Mouse (Mus musculus) thymus, postnatal 14 days (tissue): ENCODE data around the gene Ttll3.

Source experiments
- DNase-seq: peaks from one replicate; pipeline ENCODE4 v3.0.0; 2021

The Ttll3 gene

DNA sequence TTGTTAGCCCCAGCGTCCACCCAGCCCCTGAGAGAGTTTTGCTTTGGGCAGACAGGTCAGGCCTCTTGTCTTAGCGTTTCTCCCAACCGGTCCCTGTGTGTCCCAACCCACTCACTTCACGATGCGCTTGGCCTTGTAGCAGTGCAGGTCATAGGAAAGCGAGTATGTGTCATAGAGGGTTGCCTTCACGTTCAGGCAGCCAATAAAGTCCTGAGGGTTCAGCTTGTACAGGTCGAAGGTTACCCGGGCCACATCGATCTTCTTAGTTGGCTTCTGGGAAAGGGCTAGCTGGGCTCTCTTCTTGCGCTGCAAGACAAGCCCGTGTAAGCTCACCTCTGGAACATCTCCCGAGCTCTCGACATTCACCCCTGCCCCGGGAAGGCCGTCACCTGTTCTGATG lies 38.9 kb downstream of the Ttll3 start:
- DNase-seq = no peak

DNA sequence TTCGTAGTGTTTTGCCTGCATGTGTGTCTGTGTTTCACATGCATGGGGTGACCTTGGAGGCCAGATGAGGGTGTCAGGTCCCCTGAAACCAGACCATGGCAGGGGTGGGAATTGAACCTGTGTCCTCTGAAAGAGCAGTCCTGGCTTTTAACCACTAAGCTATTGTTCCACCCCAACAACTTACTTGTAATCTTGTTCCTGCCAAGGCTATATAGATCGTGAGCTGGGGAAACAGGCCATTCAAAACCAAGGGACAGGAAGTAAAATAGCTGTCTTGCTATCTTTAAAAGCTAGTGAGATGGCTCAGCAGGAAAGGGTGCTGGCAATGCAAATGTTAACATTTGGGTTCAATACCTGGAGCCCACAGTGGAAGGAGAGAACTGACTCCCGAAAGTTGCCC lies 40.9 kb downstream of the Ttll3 start:
- no peak for DNase-seq

DNA sequence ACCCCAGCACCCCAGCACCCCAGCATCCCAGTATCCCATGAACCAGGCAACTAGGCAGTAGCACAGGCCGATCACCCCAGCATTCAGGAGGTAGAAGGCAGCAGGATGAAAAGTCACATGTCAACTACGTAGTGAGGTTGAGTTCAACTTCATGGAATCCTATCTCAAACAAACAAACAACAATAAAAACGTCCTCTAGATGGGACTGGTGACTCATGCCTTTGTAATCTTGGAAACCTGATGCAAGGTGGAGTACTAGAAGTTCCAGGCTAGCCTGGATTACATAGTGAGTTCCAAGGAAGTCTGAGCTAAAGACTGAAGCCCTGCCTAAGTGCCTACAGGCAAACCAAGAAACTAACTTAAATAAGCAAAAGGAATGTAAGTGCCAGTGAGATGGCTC lies 41.8 kb downstream of the Ttll3 start:
- no peak for DNase-seq

DNA sequence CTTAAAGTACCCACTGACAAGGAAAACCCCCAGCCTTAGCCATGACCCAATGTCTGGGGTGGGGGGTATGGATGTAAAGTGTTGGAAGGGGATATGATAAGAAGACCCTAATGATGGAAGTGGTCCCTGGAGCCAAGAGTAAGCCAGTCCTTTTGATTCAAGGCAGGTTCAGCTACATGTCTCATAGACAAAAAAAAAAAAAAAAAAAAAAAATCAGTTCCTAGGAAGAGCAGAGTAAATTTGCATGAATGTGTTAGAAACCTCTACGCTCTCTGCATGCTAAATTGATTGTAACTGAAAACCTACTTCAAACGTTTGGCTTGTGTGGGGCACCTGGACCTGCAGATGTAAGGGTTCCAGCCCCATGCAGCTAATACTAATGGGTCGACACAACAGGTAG lies 42.7 kb downstream of the Ttll3 start:
- no peak for DNase-seq

DNA sequence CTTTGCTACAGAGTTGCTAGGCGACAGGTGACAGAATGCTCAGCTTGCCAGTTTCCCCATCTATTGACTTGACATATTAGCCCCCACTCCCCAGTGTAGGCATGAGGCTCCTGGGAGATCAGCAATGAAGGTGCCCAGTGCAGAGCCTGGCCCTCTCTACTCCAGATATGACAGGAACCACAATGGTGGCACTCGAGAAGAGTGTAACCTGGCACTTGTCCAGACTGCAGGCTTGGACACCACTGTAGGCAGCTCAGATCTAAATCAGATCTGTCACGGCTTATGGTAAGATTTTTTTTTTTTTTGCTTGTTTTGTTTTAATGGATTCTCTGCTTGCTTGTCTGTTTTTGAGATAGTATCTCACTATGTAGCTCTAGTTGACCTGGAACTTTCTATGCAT lies 44.6 kb downstream of the Ttll3 start:
- DNase-seq = no peak

DNA sequence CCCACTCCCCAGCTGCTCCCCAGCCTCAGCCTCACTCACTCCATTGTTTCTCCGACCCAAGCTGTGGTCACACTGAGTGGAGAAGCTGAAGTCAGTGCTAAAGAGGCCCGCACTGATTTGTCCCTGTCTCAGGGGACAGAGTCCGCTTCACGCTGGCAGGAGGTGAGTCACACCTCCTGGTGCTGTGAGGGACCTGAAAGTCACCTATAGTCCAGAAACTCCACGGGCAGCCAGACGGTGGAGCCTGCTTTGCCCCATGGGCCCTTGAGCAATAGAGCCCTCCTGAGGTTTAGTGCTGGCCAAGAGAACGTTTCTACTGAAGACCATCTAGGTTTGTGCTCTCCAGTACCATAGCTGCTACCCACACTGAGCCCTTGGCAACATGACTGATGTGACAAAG lies 45.6 kb downstream of the Ttll3 start:
- DNase-seq = no peak

DNA sequence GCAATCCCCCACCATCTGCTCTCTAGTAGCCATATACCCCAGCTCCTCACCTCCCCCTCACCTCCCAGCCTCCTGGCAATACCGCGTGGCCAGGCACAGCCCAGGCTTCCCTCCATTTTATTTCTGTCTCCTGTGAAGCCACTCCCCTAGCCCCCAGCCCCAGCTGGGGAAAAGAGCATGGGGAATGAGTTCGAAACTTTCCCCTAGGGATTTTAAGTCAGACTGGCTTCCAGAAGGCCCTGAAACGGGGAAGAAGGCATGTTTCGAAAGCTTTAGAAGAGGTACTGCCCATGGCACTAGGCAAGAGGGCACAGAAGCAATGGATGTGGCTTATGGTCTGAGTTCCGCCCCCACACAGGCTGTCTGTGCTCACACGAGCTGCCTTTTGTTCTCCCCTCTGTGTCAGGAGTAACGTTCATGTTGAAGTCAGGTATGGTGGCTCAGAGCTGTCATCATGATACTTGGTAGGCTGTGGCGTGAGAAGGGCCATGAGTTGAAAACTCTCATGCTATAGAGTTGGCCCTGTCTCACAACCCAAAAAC lies 46.7 kb downstream of the Ttll3 start, which contains the start of gene Cidec:
TSS of gene Cidec (minus strand) at position 97 of the 542 bp plus-strand sequence.
- no peak for DNase-seq

DNA sequence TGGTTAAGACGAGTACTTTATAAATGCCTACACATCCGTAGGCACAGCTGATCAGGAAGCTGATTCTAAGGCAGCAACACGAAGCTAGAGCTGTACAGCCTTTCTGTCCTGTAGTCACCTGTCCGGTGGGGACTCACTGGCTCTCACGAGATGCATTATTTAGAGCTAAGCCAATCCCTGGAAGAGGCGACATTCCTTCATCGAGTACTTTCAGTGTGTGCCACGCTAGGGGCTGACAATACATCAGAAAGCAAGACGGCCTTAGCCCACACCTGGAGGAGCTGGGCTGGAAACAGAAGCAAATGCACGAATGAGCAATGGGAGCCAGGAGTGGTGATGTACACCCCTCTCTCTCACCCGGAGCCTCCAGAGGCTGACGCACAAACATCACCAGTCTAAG lies 48.1 kb downstream of the Ttll3 start:
- no peak for DNase-seq

DNA sequence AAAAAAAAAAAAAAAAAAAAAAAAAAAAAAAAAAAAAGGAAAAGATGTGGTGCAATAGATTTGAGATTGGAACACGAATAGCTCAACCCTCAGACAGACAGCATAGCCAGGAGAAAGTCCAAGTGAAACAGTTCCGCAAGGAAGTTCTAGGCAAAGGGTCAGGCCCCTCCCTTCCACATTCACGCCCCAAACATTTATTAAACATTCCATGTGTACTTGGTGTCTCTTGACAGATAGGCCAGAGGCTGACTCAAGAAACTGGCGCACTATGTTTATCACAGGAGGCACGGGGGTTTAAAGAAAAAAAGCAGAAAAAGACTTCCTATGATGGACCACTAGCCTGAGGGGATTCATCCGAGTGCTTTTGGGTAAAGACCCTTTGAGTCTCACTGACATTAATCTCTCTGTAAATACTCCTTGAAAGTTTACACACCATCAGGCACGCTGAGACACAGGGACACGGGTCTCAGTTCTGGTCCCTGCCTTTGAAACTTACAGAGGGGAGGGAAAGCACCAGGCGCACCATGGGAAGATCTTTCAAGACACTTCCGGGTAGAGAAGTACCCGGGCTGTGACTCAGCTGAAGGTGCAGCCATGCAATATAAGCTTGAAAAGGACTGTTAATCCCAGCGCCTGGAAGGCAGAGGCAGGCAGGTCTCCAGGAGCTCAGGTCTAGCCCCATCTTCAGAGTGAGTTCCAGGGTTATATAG lies 49.8 kb downstream of the Ttll3 start:
- no peak for DNase-seq

DNA sequence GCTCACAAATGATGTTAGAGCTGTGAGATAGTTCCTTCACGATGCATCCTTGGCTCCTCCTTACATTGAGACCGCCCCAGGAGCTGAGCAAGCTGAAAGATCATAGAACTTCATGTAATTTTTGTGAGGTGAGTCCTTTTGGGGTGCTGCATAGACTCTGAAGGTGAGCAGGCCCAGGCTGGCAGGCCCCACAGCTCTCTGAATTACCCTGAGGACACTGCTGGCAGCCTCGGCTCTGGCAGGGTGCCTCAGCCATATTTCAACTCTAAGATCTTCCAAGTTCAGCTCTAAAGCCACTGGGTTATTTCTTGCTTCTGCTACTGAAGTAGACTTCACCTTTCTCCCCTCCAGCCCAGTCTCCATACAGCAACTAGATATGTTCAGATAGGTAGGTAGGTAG lies 51.6 kb downstream of the Ttll3 start:
- no peak for DNase-seq

DNA sequence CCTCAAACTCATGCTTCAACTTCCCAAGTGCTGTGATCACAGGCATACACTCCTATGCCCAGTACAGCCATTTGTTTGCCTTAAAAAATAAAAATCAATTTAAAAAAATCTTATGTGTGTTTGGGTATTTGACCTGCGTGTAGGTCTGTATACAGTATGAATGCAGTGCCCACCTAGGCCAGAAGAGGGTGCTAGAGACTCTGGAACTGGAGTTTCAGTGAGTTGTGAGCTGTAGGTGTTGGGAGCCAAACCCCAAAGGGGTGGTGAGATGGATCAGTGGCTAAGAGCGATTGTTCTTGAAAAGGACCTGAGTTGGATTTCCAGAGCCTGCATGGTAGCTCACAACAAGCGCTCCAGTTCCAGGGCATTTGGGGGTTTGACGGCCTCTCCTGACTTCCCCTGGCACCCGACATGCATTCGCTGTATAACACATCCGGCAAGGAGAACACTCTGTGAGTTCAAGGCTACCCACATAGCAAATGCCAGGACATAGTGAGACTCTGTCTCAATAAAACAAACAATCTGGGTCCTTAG lies 52.2 kb downstream of the Ttll3 start:
- peak; percentile 86 for DNase-seq

DNA sequence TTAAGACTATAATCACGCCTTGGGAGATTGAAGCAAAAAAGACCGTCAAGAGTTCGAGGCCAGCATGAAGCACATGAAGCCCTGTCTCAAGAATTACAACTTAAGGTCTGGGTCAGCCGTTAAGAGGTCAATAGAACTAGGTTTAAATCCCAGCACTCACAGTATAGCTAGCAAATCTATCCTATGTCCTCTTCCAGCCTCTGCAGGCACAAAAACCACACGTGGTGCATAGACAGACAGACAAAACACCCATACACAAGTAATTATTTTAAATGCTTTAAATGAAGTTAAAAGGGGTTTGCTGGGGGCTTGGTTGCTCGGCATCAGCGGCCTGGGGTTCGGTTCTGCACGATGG lies 53.0 kb downstream of the Ttll3 start:
- no peak for DNase-seq

DNA sequence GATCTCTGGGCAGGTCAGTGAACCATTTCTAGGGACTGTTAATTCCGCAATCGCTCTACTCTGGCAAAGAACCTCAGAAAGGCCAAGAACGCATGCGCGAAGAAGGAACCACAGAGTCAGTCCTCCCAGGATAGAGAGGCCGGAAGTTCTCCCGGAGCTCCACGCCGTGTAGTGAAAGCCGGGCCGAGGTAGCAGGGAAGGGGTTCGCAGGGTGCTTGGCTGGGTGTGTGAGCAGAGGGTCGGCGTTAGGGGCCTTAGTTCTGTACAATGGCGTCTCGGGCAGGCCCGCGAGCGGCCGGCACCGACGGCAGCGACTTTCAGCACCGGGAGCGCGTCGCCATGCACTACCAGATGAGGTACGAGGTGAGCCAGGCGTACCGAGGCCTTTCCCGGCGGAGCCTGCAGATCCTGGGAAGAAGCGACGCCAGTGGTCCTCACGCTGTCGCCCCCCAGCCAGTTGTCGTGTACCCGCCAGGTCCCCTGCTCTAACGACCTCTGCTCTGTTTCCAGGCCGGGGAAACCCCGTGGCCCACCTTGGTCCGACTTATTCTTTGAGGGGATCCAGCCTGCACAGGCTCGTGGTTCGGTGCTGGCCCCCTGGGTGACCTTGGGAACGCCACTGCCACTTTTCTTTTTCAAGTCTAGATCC lies 53.5 kb downstream of the Ttll3 start, which contains the start of gene Jagn1:
TSS of gene Jagn1 (plus strand) at position 128 of the 649 bp plus-strand sequence.
- DNase-seq = peak; percentile 93

DNA sequence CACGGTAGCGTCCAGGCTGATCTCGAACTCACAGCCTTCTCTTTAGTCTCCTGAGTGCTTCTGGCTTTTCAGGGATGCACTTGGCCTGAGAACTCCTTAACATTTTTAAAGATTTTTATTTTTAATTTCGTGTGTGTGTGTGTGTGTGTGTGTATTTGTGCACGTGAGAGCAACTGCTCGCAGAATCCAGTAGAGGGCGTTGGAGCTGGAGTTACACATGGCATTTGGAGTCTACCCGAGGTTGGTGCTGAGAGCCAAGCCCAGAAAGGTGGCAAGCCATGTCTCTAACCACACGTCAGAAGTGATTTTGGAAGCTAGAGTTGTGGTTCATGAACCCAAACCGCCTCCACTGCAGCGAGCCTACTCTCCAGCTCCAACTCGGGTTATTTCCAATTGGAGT lies 54.0 kb downstream of the Ttll3 start:
- no peak for DNase-seq

DNA sequence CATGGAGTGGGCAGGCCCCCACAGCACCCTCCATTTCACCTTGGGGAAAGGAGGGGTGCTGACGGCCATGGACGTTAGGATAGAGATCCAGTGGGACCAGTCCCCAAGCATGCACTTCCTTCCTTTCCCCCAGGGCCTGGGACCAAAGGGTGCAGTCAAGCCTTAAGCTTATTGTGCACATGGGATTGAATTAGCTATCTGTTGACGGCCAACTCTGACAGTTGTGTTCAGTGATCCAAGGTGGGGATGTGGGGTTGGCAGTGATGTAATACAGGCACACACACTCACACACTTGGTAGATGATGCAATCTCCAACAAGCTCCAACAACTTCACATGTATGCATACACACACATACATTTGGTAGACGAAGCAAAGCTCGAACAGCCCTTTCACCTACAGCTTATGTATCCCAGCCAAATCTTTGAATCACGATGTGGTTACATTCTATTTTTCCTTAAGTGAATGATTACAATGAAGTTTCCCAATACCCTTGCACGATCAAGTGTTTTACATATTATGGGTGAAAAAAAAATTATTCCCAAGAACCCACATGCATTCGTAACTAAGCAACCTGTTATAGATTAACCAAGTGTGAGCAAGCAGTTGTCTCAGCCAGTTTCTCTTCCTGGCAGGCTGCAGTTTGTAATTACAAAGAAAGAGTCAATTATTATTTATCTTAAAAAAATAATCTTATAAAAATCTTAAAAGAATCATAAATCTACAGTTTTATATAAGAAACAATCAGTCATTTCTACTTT lies 55.3 kb downstream of the Ttll3 start:
- no peak for DNase-seq

DNA sequence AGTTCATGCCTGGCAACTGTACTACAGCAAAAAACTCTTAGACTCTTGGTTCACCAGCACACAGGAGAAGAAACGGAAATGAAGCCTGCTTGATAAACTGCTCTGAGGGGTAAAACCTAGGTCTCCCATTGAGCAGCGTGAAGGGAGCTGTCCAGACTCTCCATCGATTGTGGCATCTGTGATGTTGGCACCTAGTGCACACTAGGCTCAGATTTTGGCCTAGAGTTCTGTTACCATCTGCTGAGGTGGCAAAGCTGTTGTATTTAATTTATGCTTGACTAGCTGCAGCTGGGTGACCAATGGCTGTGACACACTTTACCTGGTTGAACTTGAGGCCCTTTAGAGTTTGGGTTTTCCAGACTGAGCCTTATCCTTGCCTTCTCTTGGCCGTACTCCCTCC lies 58.6 kb downstream of the Ttll3 start:
- no peak for DNase-seq

DNA sequence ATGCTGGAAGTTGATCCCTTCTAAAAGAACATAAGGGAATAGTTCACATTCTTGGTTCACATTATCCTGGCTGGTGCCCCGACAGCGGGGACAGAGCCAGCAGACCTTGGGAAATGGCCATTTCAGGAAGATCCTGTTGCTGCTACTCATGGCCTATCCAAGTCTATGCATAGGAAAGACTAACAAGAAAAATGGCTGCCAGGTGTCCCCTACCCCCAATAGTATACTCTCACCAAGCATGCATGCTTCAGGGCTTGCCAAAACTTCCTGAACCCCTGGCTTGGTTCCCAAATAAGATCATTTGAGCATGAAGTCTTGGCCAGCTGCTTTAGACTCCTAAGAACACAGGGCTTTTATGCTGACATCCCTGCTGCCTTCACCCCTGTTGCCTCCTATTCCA lies 62.8 kb downstream of the Ttll3 start:
- DNase-seq = no peak

DNA sequence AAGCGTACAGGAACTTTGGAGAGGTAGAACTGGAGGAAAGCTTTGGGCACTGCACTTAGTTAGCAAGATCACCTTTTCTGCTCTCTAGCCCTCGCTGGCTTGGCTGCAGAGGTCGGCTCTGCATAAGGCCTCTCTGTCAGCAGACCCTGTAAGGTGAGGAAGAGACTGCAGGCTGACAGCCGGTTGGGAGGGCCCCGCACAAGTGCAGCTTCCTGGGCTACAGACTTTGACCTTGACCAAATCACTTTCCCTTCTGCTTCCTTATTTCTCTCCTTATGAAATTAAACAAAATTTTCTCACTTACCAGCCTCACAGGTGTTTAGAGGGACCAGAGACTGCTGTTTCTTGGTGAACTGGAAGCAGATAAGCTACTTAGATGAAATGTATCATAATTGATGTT lies 65.9 kb downstream of the Ttll3 start:
- peak; percentile 39 for DNase-seq

DNA sequence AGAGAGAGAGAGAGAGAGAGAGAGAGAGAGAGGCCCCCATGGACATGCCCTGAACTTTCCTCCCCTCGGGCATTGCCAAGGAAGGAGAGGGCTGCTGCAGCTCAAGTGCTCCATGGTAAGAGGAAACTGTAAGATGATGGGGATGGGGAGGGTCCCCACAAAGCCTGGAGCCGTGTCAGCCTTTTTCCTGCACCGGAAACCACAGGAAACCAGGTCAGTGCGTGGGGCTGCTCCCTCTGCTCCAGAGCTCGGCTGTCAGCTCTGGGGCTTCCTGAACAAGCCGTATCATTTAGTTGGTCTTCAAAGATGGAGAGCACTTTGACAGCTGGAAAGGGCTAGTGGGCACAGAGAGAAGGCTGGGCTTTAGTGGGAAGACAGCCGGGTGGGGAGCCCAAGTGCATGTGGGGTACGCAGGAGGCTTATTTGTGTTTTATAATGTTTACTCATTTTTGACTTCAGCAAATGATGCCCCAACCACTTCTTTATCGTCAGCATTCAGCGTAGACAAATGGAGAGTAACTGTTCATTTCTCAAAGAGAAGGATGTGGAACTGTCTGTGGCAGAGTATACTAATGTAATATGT lies 69.0 kb downstream of the Ttll3 start, which contains the start of gene Il17re:
TSS of gene Il17re (plus strand) at position 533 of the 583 bp plus-strand sequence.
- DNase-seq = peak; percentile 76

DNA sequence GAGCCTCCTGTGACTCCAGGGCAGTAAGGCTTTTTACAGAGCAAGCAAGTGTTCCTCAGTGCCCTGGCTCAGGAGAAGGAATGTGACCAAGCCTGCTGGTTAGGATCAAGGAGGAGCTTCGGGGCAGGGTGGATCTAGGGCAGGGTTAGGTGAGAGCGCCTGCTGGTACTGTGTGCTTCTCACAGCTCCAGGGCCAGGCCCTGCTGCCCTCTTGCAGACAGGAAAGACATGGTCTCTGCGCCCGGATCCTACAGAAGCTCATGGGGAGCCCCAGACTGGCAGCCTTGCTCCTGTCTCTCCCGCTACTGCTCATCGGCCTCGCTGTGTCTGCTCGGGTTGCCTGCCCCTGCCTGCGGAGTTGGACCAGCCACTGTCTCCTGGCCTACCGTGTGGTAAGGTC lies 69.6 kb downstream of the Ttll3 start:
- DNase-seq = peak; percentile 45

DNA sequence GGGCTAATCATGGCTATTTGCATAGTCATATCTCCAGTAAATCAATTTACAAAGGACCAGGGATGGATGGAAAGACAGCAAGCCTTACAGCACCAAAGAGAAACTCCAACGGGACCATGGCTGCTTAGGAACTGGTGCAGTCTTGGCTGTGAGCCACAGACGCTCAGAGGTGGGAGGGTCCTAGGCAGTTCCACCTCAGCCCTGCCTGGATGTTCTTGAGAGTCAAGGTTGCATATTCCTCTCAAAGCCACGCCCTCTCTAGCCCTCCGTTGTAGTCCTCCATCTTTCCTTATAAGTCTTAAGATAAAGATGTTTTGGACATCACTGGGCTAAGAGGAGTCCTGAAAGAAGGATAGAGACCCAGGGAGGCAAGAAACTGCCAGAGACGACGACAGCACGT lies 75.0 kb downstream of the Ttll3 start:
- DNase-seq = no peak
